8 mouse cellular contexts compared by ENCODE assay signal in the genomic region with DNA sequence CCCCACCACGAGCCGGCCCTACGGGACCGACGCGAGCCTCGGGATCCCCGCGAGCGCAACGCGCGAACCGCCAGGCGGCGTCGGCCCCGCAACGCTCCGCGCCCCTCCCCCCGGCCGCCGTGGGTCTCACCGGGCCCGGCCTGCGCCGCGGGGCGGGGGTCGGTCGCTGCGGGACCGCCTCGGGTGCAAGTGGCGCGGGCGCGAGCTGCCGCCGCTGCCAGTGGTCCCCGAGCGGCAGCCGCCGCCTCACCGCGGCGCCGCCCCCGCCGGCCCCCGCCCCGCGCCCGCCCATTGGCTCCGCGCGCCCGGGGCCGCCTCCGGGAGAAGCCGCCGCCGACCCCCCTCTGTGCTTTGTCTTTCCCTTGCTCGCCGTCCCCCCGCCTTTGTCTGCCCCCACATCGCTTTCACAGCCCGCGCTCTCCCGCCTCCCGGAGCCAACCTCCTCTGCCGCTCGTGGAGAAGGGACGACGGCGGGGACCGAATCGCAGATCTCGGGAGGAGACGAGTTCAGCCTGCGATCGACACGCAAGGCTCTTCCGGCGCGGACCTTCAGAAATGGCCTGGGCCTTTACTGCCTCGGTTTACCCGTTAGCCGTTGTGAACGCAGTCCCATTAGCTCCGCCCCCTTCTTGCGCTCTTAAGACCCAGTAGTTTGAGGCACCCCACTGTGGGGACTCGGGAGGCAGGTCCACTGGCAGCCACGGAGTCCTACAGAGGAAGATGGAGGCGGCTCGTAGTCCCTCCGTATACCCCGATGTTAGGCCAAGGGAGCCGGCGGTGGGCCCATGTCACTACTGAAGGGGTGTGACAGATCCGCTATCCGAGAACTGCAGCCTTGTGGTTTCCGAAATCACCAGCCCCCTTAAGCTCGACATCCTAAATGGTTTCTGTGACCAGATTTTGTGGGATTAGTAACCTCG. TPM values are rescaled to one million over a fixed set of nuclear protein-coding genes. Genes with fewer than 3 reads are reported as not detected.
A peak's percentile ranks its signal among the peaks of the same experiment; 100 is the strongest.
DNase-seq lines count a peak whose midpoint lies in the region.

No protein-coding gene starts in this region.

- intact Hi-C loops in gastrocnemius, postnatal 14 days (cut with DNase I; ENCODE audit: low total_unique reads): no loop called here
- intact Hi-C loops in left cerebral cortex, postnatal 10 days (cut with DNase I): loop anchor here (2.0 kb wide), 1 partner anchor 33 kb away; no protein-coding TSS in a partner anchor

- peaks cover 68% of the 10 kb centered on the region for H3K4me1 ChIP-seq in megakaryocyte, embryonic 14.5 days

- peak overlapping the region; percentile 95 for H3K4me3 ChIP-seq in megakaryocyte, embryonic 14.5 days (replicated peaks)

- peaks cover 61% of the 10 kb centered on the region for H3K36me3 ChIP-seq in megakaryocyte, embryonic 14.5 days (replicated peaks; ENCODE audit: low read length)

- H3K27me3 ChIP-seq in megakaryocyte, embryonic 14.5 days (replicated peaks): peaks cover 32% of the 10 kb centered on the region

- H3K9me3 ChIP-seq in megakaryocyte, embryonic 14.5 days: no peaks in the 10 kb centered on the region

- peak; percentile 62 for DNase-seq in ZHBTc4 (ENCODE audit: low read depth, low spot score)
- peak; percentile 84 to 90 for DNase-seq in cerebellum, postnatal 36 days
- DNase-seq in gastrocnemius, postnatal 14 days: peak; percentile 79
- DNase-seq in induced T-regulatory cell, adult 2 months (ENCODE audit: low read depth): peak; percentile 86
- DNase-seq in left cerebral cortex, postnatal 10 days (ENCODE audit: extremely low spot score in 1 of 2, low spot score in 2 of 2): peak; percentile 83 to 94
- DNase-seq in right cerebral cortex, postnatal 10 days (ENCODE audit: low spot score in 2 of 2): peak; percentile 93
- DNase-seq in urinary bladder, postnatal 36 days (ENCODE audit: low spot score in 2 of 2): peak; percentile 55 to 63

RNA-seq across cellular contexts. Expression of a gene that starts 0.5 kb away (rescaled TPM):
- total RNA-seq in gastrocnemius, postnatal 14 days (2021): not detected
- total RNA-seq in left cerebral cortex, postnatal 10 days (2021): 1 to 10 TPM in 1 of 2 experiments, not detected in 1; 1.5 TPM
- polyA plus RNA-seq in megakaryocyte, embryonic 14.5 days (2012; ENCODE audit: insufficient read depth, low replicate concordance): not detected in 2 replicates

RNA-seq across cellular contexts. Expression of a gene that starts 0.5 kb away (rescaled TPM):
- total RNA-seq in gastrocnemius, postnatal 14 days (2021): 1 to 10 TPM; 5.9 to 8.6 TPM
- 10 to 100 TPM; 79.4 to 89.1 TPM for total RNA-seq in left cerebral cortex, postnatal 10 days (2021)
- 121 and 146 TPM in 2 replicates for polyA plus RNA-seq in megakaryocyte, embryonic 14.5 days (2012; ENCODE audit: insufficient read depth, low replicate concordance)

RNA-seq across cellular contexts. Expression of a gene that starts 41.8 kb away (rescaled TPM):
- total RNA-seq in gastrocnemius, postnatal 14 days (2021): 10 to 100 TPM; 13.0 to 15.3 TPM
- total RNA-seq in left cerebral cortex, postnatal 10 days (2021): 10 to 100 TPM; 27.5 to 28.2 TPM
- 50.4 and 187 TPM in 2 replicates for polyA plus RNA-seq in megakaryocyte, embryonic 14.5 days (2012; ENCODE audit: insufficient read depth, low replicate concordance)

RNA-seq across cellular contexts. Expression of a gene that starts 56.0 kb away (rescaled TPM):
- total RNA-seq in gastrocnemius, postnatal 14 days (2021): 10 to 100 TPM; 62.1 to 69.8 TPM
- total RNA-seq in left cerebral cortex, postnatal 10 days (2021): 10 to 100 TPM; 77.3 to 85.3 TPM
- polyA plus RNA-seq in megakaryocyte, embryonic 14.5 days (2012; ENCODE audit: insufficient read depth, low replicate concordance): 1.4 and 4.7 TPM in 2 replicates

RNA-seq across cellular contexts. Expression of a gene that starts 56.5 kb away (rescaled TPM):
- 10 to 100 TPM; 22.5 to 24.8 TPM for total RNA-seq in gastrocnemius, postnatal 14 days (2021)
- 10 to 100 TPM; 67.9 to 72.7 TPM for total RNA-seq in left cerebral cortex, postnatal 10 days (2021)
- 4.9 and 12.1 TPM in 2 replicates for polyA plus RNA-seq in megakaryocyte, embryonic 14.5 days (2012; ENCODE audit: insufficient read depth, low replicate concordance)

Comparison
In these comparisons a context has a peak if more than half of its experiments do, and no peak if none do; other contexts are left out.
1. Peak in every context shown above with its lines: DNase-seq and H3K4me3 ChIP-seq.
2. RNA of a gene that starts 0.5 kb away (total RNA-seq): 79.4 to 89.1 TPM in left cerebral cortex, postnatal 10 days; 5.9 to 8.6 TPM in gastrocnemius, postnatal 14 days; every median in the first group is over 4 times any median in the second.